Mouse (Mus musculus) G1E (cell line): Measurements from ENCODE around the gene Spata31d1d. TPM values are rescaled to one million over a fixed set of nuclear protein-coding genes. Genes with fewer than 3 reads are reported as not detected.
A peak's percentile ranks its signal among the peaks of the same experiment; 100 is the strongest.
"Not testable (repeated sequence)": the region's sequence is repeated elsewhere in the genome, so short reads cannot be mapped to it uniquely, and the experiment has no call there.

Experiments used
- ATAC-seq: 2 replicates; pipeline ENCODE4 v1.8.0; 2016; ENCODE audit warnings: mild to moderate bottlenecking; ENCODE audit not compliant: insufficient number of reproducible peaks, poor library complexity, low FRiP score, severe bottlenecking; ENCODE audit errors: extremely low read depth
- DNase-seq: peaks from one replicate; pipeline ENCODE4 v3.0.0; 2012; ENCODE audit warnings: low spot score
- H3K27me3 ChIP-seq: 2 replicates; pipeline ENCODE4 v1.6.1; 2012; ENCODE audit warnings: mild to moderate bottlenecking, low read length, inconsistent platforms; ENCODE audit not compliant: insufficient read depth
- H3K36me3 ChIP-seq: replicated peaks from 2 replicates; pipeline ENCODE3; 2012; ENCODE audit warnings: mild to moderate bottlenecking, inconsistent platforms
- H3K4me1 ChIP-seq: 2 replicates; pipeline ENCODE4 v1.6.1; 2012; ENCODE audit warnings: low read depth, low read length, inconsistent platforms, mixed read lengths; ENCODE audit not compliant: insufficient read depth
- H3K4me3 ChIP-seq: 2 replicates; pipeline ENCODE4 v1.5.1; 2012; ENCODE audit warnings: low read depth, mild to moderate bottlenecking, inconsistent platforms, low read length, moderate library complexity, mixed read lengths
- H3K9me3 ChIP-seq: replicated peaks from 2 replicates; pipeline ENCODE4 v1.6.1; 2012; ENCODE audit warnings: inconsistent platforms
- CTCF ChIP-seq: IDR thresholded peaks from 2 replicates; pipeline ENCODE4 v1.5.1; 2012; ENCODE audit warnings: low read depth, low read length, inconsistent platforms, mixed read lengths
- GATA1 ChIP-seq: IDR thresholded peaks from 2 replicates; pipeline ENCODE4 v1.6.1; 2012; ENCODE audit warnings: borderline replicate concordance, low read length, inconsistent platforms, mixed read lengths
- GATA2 ChIP-seq: IDR thresholded peaks from 2 replicates; pipeline ENCODE4 v1.6.1; 2012; ENCODE audit warnings: low read depth, low read length, inconsistent platforms, borderline replicate concordance
- POLR2AphosphoS5 ChIP-seq: IDR thresholded peaks from 2 replicates; pipeline ENCODE4 v1.6.1; 2012; ENCODE audit warnings: low read depth, low read length, inconsistent platforms; ENCODE audit not compliant: insufficient replicate concordance
- TAL1 ChIP-seq: conservative IDR thresholded peaks from 2 replicates; pipeline ENCODE4 v1.6.1; 2012; ENCODE audit warnings: low read depth, low read length, inconsistent platforms, mixed read lengths
- polyA plus RNA-seq: library from polyadenylated mRNA; stranded (reverse); fragments of >175 nt; gene quantifications from 2 replicates; pipeline ENCODE4 v1.2.3, GENCODE M21; 2012
- total RNA-seq, 2 experiments: library from RNA; stranded (forward) in 1 of 2; stranded (reverse) in 1 of 2; fragments of 200-1000 nt in 1 of 2; fragments of >200 nt in 1 of 2; fragmentation: Nextera tagmentation in 1 of 2; gene quantifications; 2 replicates each; pipeline ENCODE4 v1.2.3; 2014 to 2017

Gene Spata31d1d
- total and polyA plus RNA-seq, 3 experiments, result 0.05 TPM; not detected in 2

DNA sequence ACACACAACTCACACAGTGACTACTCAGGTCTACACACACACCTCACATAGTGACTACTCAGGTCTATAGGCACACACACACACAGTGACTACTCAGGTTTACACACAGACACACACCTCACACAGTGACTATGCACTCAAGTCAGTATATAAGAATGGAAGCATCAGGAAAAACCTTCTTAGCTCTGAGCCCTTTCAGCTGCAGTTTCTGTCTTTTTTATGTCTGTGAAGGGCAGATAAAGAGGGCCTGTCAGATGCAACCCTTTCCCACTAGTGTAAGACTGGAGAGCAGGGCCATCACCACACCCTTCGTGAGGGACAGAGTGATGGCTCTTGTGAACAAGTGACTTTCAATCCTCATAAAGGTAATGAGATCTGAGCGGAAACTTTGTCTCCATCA is 6.9 kb upstream of the Spata31d1d start:
- ATAC-seq, result no peak
- peaks cover 10% of the 10 kb centered on the region for H3K27me3 ChIP-seq
- no peak for TF ChIP-seq CTCF
- TF ChIP-seq GATA1, result no peak
- no peak for TF ChIP-seq GATA2
- TF ChIP-seq TAL1, result no peak
- no peak for TF ChIP-seq POLR2AphosphoS5
- no peaks in the 10 kb centered on the region for H3K9me3 ChIP-seq
- peaks cover 49% of the 10 kb centered on the region for H3K4me1 ChIP-seq
- no peak for DNase-seq
- no peak overlapping the region for H3K4me3 ChIP-seq
- no peaks in the 10 kb centered on the region for H3K36me3 ChIP-seq

GRCm38 (mm10) chr13:59735190-59735589 is 3.6 kb upstream of the Spata31d1d start:
- H3K27me3 ChIP-seq, result no peaks in the 10 kb centered on the region
- peaks cover 65% of the 10 kb centered on the region for H3K4me1 ChIP-seq
- DNase-seq (peak; percentile 68), ATAC-seq (peak; percentile 85)
- no peaks in the 10 kb centered on the region for H3K9me3 ChIP-seq
- H3K4me3 ChIP-seq, result no peak overlapping the region
- H3K36me3 ChIP-seq, result no peaks in the 10 kb centered on the region
- TF ChIP-seq CTCF (no peak), POLR2AphosphoS5 (no peak), GATA2 (no peak), TAL1 (no peak), GATA1 (no peak)

- peaks cover 62% of the 10 kb centered on the region for H3K4me1 ChIP-seq
- H3K9me3 ChIP-seq, DNase-seq, H3K36me3 ChIP-seq, H3K27me3 ChIP-seq: not testable (repeated sequence)
- peak overlapping the region; percentile 28; the same call in 1 of the 2 replicates for H3K4me3 ChIP-seq
- ATAC-seq, result 0 out of 2 replicates have a peak, but pooled peaks have one; percentile 11
These were observed 2.8 kb upstream of the Spata31d1d start for GRCm38 (mm10) chr13:59734347-59734746.

GRCm38 (mm10) chr13:59733936-59734335 is 2.4 kb upstream of the Spata31d1d start:
- no peak for TF ChIP-seq GATA1
- TF ChIP-seq TAL1, result no peak
- TF ChIP-seq POLR2AphosphoS5, result no peak
- no peak for TF ChIP-seq GATA2
- TF ChIP-seq CTCF, result no peak
- no peaks in the 10 kb centered on the region for H3K36me3 ChIP-seq
- DNase-seq (no peak), ATAC-seq (no peak)
- peak overlapping the region; percentile 45; the same call in 1 of the 2 replicates for H3K4me3 ChIP-seq
- H3K4me1 ChIP-seq, result peaks cover 64% of the 10 kb centered on the region
- no peaks in the 10 kb centered on the region; the same call in 1 of the 2 replicates for H3K27me3 ChIP-seq
- no peaks in the 10 kb centered on the region for H3K9me3 ChIP-seq

GRCm38 (mm10) chr13:59728378-59729093 is 3.0 kb downstream of the Spata31d1d start:
- no peak for TF ChIP-seq POLR2AphosphoS5
- peak; percentile 95 for TF ChIP-seq CTCF
- no peak for TF ChIP-seq GATA1
- TF ChIP-seq TAL1, result no peak
- no peak for TF ChIP-seq GATA2
- ATAC-seq (peak; percentile 86), DNase-seq (peak; percentile 78)
- Histone ChIP-seq H3K9me3 (no peaks in the 10 kb centered on the region), H3K36me3 (no peaks in the 10 kb centered on the region), H3K27me3 (peaks cover 14% of the 10 kb centered on the region; the same call in 1 of the 2 replicates), H3K4me3 (no peak overlapping the region), H3K4me1 (peaks cover 50% of the 10 kb centered on the region)

GRCm38 (mm10) chr13:59726139-59726867 is 5.2 kb downstream of the Spata31d1d start:
- H3K27me3 ChIP-seq, result peaks cover 16% of the 10 kb centered on the region; the same call in 1 of the 2 replicates
- no peaks in the 10 kb centered on the region for H3K36me3 ChIP-seq
- H3K9me3 ChIP-seq, result no peaks in the 10 kb centered on the region
- H3K4me1 ChIP-seq, result peaks cover 36% of the 10 kb centered on the region
- no peak overlapping the region for H3K4me3 ChIP-seq
- ATAC-seq (no peak), DNase-seq (no peak)
- TF ChIP-seq GATA1 (no peak), GATA2 (no peak), TAL1 (no peak), POLR2AphosphoS5 (no peak), CTCF (no peak)

GRCm38 (mm10) chr13:59722089-59722488 is 9.5 kb downstream of the Spata31d1d start:
- H3K9me3 ChIP-seq, DNase-seq, ATAC-seq, H3K36me3 ChIP-seq, H3K4me3 ChIP-seq: not testable (repeated sequence)
- Histone ChIP-seq H3K4me1 (peaks cover 33% of the 10 kb centered on the region), H3K27me3 (peaks cover 22% of the 10 kb centered on the region; the same call in 1 of the 2 replicates)
